Mouse (Mus musculus): Measurements from ENCODE around the gene Psmb6.

Gene Psmb6

DNA sequence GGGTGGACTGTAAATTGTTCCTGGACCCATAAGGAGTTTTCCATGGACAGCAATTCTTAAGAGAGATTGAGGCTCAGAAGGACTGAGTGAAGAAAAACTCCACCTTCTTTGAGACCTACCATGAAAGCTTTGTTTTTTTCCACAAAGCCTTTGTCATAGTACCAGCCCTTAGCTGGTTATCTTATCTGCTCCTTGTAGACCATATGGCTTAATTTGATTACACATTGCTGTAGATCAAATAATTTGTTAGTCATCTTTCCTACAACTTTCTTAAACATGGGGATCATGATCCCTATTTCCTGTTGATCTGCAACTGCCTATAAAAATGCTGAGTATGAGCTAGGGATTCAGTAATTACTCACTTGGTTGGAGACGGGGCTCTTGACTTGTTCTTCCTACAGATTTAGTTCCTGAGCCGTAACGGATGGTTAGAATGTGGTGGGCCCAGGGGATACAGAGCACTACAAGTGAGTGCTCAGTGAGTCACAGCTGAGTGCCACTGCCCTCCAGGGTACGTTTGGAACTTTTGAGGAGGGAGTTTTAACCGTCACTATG lies 47.3 kb downstream of the Psmb6 start:
- no peak for DNase-seq

GRCm38 (mm10) chr11:70573872-70574271 lies 48.7 kb downstream of the Psmb6 start:
- DNase-seq: no peak

GRCm38 (mm10) chr11:70577201-70577600 lies 52.0 kb downstream of the Psmb6 start:
- DNase-seq: no peak

Data from lung, postnatal 14 days (tissue).